ENCODE assay signal across 10 mouse cellular contexts in genomic region chr8:117772597-117772996, GRCm38 (mm10). TPM values are rescaled to one million over a fixed set of nuclear protein-coding genes. Genes with fewer than 3 reads are reported as not detected.
A peak's percentile ranks its signal among the peaks of the same experiment; 100 is the strongest.
DNase-seq lines count a peak whose midpoint lies in the region; ATAC-seq and TF ChIP-seq lines count a peak whose summit lies in the region.
"Had no signal": no experiment of that assay in that cellular context is flagged by ENCODE, and none has a peak within 500 bp of the region (broad histone marks: within the 10 kb centered on the region; RNA-seq: fewer than 3 reads in every experiment).

No protein-coding gene starts in this region.

- WGBS in forebrain, embryonic 12.5 days: 57% methylated on average over 2 of the region's 2 CpGs

- no peaks in the 10 kb centered on the region for H3K27me3 ChIP-seq in forebrain, embryonic 12.5 days
- H3K27me3 ChIP-seq: lung, embryonic 15.5 days; Patski had no signal

- no peaks in the 10 kb centered on the region for H3K4me1 ChIP-seq in forebrain, embryonic 12.5 days
- H3K4me1 ChIP-seq: lung, embryonic 15.5 days had no signal

- no peak overlapping the region for H3K27ac ChIP-seq in forebrain, embryonic 12.5 days
- H3K27ac ChIP-seq: lung, embryonic 15.5 days had no signal

- no peaks in the 10 kb centered on the region for H3K36me3 ChIP-seq in forebrain, embryonic 12.5 days (replicated peaks)
- H3K36me3 ChIP-seq: lung, embryonic 15.5 days had no signal

- DNase-seq in kidney, adult 11 months: peak; percentile 22
- DNase-seq in kidney, adult 18-20 months: no peak
- DNase-seq in CD4-positive, CD25-positive, alpha-beta regulatory T cell, adult 2 months (ENCODE audit: low read depth, low spot score): peak; percentile 67
- peak; percentile 14 for DNase-seq in brain, embryonic 14.5 days (ENCODE audit: low read depth)
- peak; percentile 17 for DNase-seq in lung, postnatal 36 days
- DNase-seq in layer of hippocampus, adult 18-20 months (ENCODE audit: low spot score in 2 of 2): no peak
- DNase-seq in c-Kit-positive CD71-positive TER-119-positive erythroid progenitor cells, embryonic 14.5 days (ENCODE audit: low spot score): no peak

- peak; percentile 24; the same call in 1 of the 2 replicates for TF ChIP-seq CTCF in brain, embryonic 14.5 days (IDR thresholded peaks at IDR 0.05; ENCODE audit: borderline replicate concordance, extremely low read depth, insufficient read depth, insufficient read length)

- no peaks in the 10 kb centered on the region for H3K9me3 ChIP-seq in forebrain, embryonic 12.5 days
- H3K9me3 ChIP-seq: lung, embryonic 15.5 days had no signal

- H3K4me3 ChIP-seq in forebrain, embryonic 12.5 days (replicated peaks): no peak overlapping the region
- H3K4me3 ChIP-seq: lung, embryonic 15.5 days had no signal

- no peak for TF ChIP-seq POLR2A in brain, embryonic 14.5 days (IDR thresholded peaks at IDR 0.05; ENCODE audit: borderline replicate concordance, extremely low read depth, insufficient read depth, insufficient read length, poor library complexity, severe bottlenecking)

- H3K9ac ChIP-seq in forebrain, embryonic 12.5 days: no peak overlapping the region
- H3K9ac ChIP-seq: lung, embryonic 15.5 days had no signal

- ATAC-seq in forebrain, embryonic 12.5 days (ENCODE audit: low FRiP score): no peak

- no peak overlapping the region for H3K4me2 ChIP-seq in forebrain, embryonic 12.5 days
- H3K4me2 ChIP-seq: lung, embryonic 15.5 days had no signal

RNA-seq across cellular contexts. Expression of gene Mphosph6, which starts 29.1 kb away (rescaled TPM):
- polyA plus RNA-seq in brain, embryonic 14.5 days (2012; rRNA removed): 19.8 and 21.5 TPM in 2 replicates
- total RNA-seq in layer of hippocampus, adult 18-20 months (2021): 10 to 100 TPM; 21.2 to 22.9 TPM
- polyA plus RNA-seq in forebrain, embryonic 12.5 days (2016; fragmentation: Nextera tagmentation; extraction: Ambion mirVana): 53.7 and 54.5 TPM in 2 replicates

Comparison
In these comparisons a context has a peak if more than half of its experiments do, and no peak if none do; other contexts are left out.
1. DNase-seq: peak in kidney, adult 11 months (single experiment), CD4-positive, CD25-positive, alpha-beta regulatory T cell, adult 2 months (single experiment), brain, embryonic 14.5 days (single experiment) and lung, postnatal 36 days (single experiment); none in kidney, adult 18-20 months (single experiment), layer of hippocampus, adult 18-20 months (0 of 2) and c-Kit-positive CD71-positive TER-119-positive erythroid progenitor cells, embryonic 14.5 days (single experiment).